Mouse (Mus musculus) limb, embryonic 14.5 days (tissue): Measurements from ENCODE around the gene Sesn1. TPM values are rescaled to one million over a fixed set of nuclear protein-coding genes. Genes with fewer than 3 reads are reported as not detected.
A peak's percentile ranks its signal among the peaks of the same experiment; 100 is the strongest.
"Not testable (repeated sequence)": the region's sequence is repeated elsewhere in the genome, so short reads cannot be mapped to it uniquely, and the experiment has no call there.

Experiments used
- ATAC-seq: fragments of 200-750 bp; cut with Nextera tagmentation; 2 replicates; pipeline ENCODE4 v1.8.0; 2017; ENCODE audit warnings: low read depth, moderate number of reproducible peaks, moderate TSS enrichment; ENCODE audit not compliant: low FRiP score
- DNase-seq: peaks from one replicate; pipeline ENCODE4 v3.0.0-alpha.2; 2015; ENCODE audit warnings: low spot score
- H3K27ac ChIP-seq: fragments of 300-500 bp; sonication (generic); replicated peaks from 2 replicates; pipeline ENCODE4 v1.5.1; 2014; ENCODE audit warnings: low read depth, mild to moderate bottlenecking, low read length, moderate library complexity, mixed read lengths
- H3K27me3 ChIP-seq: fragments of 300-500 bp; sonication (generic); 2 replicates; pipeline ENCODE4 v1.6.1; 2014; ENCODE audit warnings: low read length, mixed read lengths; ENCODE audit not compliant: control insufficient read depth, insufficient read depth
- H3K36me3 ChIP-seq: fragments of 300-500 bp; sonication (generic); 2 replicates; pipeline ENCODE4 v1.6.1; 2014; ENCODE audit warnings: mild to moderate bottlenecking, low read length, moderate library complexity, mixed read lengths; ENCODE audit not compliant: control insufficient read depth, insufficient read depth
- H3K4me1 ChIP-seq: fragments of 300-500 bp; sonication (generic); 2 replicates; pipeline ENCODE4 v1.6.1; 2014; ENCODE audit warnings: antibody characterized with exemption, low read length, mixed read lengths; ENCODE audit not compliant: control insufficient read depth, insufficient read depth
- H3K4me2 ChIP-seq: fragments of 300-500 bp; sonication (generic); replicated peaks from 2 replicates; pipeline ENCODE4 v1.6.1; 2014; ENCODE audit warnings: low read depth, mild to moderate bottlenecking, low read length, moderate library complexity; ENCODE audit not compliant: severe bottlenecking
- H3K4me3 ChIP-seq: fragments of 300-500 bp; sonication (generic); replicated peaks from 2 replicates; pipeline ENCODE4 v1.5.1; 2014; ENCODE audit warnings: low read length
- H3K9ac ChIP-seq: fragments of 300-500 bp; sonication (generic); 2 replicates; pipeline ENCODE4 v1.6.1; 2014; ENCODE audit warnings: mild to moderate bottlenecking, low read depth, low read length, moderate library complexity; ENCODE audit not compliant: severe bottlenecking
- H3K9me3 ChIP-seq: fragments of 300-500 bp; sonication (generic); 2 replicates; pipeline ENCODE4 v1.6.1; 2016; ENCODE audit warnings: low read length; ENCODE audit not compliant: control insufficient read depth
- POLR2A ChIP-seq: fragments of 200-500 bp; IDR thresholded peaks from 2 replicates; pipeline ENCODE4 v1.8.0; 2012; ENCODE audit warnings: inconsistent platforms, mild to moderate bottlenecking, moderate library complexity, borderline replicate concordance; ENCODE audit not compliant: insufficient read depth, insufficient read length; ENCODE audit errors: extremely low read depth
- WGBS: fragments of 180-500 bp; shearing (Covaris S2); extraction: QIAGEN DNeasy Blood & Tissue Kit; methylation state at CpG from one replicate; pipeline ENCODE4 v1.1.7; 2014; 5-methylcytosine and 5-hydroxymethylcytosine counted together
- polyA plus RNA-seq, 2 experiments: library from polyadenylated mRNA; depleted of rRNA in 1 of 2; stranded (reverse) in 1 of 2; unstranded in 1 of 2; fragments of >200 nt; fragmentation: Nextera tagmentation in 1 of 2; extraction: Ambion mirVana in 1 of 2; gene quantifications; 2 replicates each; pipeline versions ENCODE4 v1.2.1 to v1.2.3; 2012 to 2014

Sesn1 gene
- polyA plus RNA-seq, 2 experiments: 37.0 to 42.9 TPM

- WGBS: 63% methylated on average over 6 of the region's 6 CpGs
- Histone ChIP-seq H3K4me2 (no peak overlapping the region), H3K4me1 (peaks cover 14% of the 10 kb centered on the region), H3K27me3 (no peaks in the 10 kb centered on the region), H3K9ac (no peak overlapping the region), H3K4me3 (no peak overlapping the region), H3K27ac (no peak overlapping the region), H3K9me3 (no peaks in the 10 kb centered on the region), H3K36me3 (no peaks in the 10 kb centered on the region)
- ATAC-seq (no peak), DNase-seq (no peak)
- TF ChIP-seq POLR2A: no peak
Measured at GRCm38 (mm10) chr10:41933536-41933935, 123.8 kb downstream of the Sesn1 start.

- WGBS: 30% methylated on average over 21 of the region's 21 CpGs
- Histone ChIP-seq H3K27me3 (no peaks in the 10 kb centered on the region), H3K9me3 (no peaks in the 10 kb centered on the region), H3K4me1 (peaks cover 14% of the 10 kb centered on the region), H3K27ac (peak overlapping the region; percentile 21; the same call in 1 of the 2 replicates), H3K9ac (no peak overlapping the region), H3K4me2 (peak overlapping the region; percentile 36), H3K4me3 (no peak overlapping the region), H3K36me3 (no peaks in the 10 kb centered on the region)
- ATAC-seq: peak; percentile 62; the same call in 1 of the 2 replicates
- peak; percentile 61 for DNase-seq
- no peak for TF ChIP-seq POLR2A
Measured at GRCm38 (mm10) chr10:41934633-41935475, 125.1 kb downstream of the Sesn1 start.

- no peaks in the 10 kb centered on the region for H3K27me3 ChIP-seq
- no peak overlapping the region for H3K9ac ChIP-seq
- no peak overlapping the region for H3K4me3 ChIP-seq
- DNase-seq: no peak
- H3K36me3 ChIP-seq: no peaks in the 10 kb centered on the region
- H3K4me1 ChIP-seq: peaks cover 14% of the 10 kb centered on the region
- no peaks in the 10 kb centered on the region for H3K9me3 ChIP-seq
- TF ChIP-seq POLR2A: no peak
- no peak for ATAC-seq
- H3K27ac ChIP-seq: 0 out of 2 replicates have a peak overlapping the region, but pooled peaks have one; percentile 21
- no peak overlapping the region for H3K4me2 ChIP-seq
Measured at GRCm38 (mm10) chr10:41935476-41935829, 125.7 kb downstream of the Sesn1 start.

GRCm38 (mm10) chr10:41936100-41936499 lies 126.4 kb downstream of the Sesn1 start:
- no peak for DNase-seq
- Histone ChIP-seq H3K27ac (no peak overlapping the region), H3K4me2 (no peak overlapping the region), H3K36me3 (no peaks in the 10 kb centered on the region), H3K9ac (no peak overlapping the region), H3K4me3 (no peak overlapping the region), H3K27me3 (no peaks in the 10 kb centered on the region), H3K9me3 (no peaks in the 10 kb centered on the region), H3K4me1 (peaks cover 14% of the 10 kb centered on the region)
- ATAC-seq: no peak
- TF ChIP-seq POLR2A: no peak
- WGBS: 48% methylated on average over 4 of the region's 4 CpGs

- ATAC-seq (no peak), DNase-seq (no peak)
- H3K4me2 ChIP-seq: no peak overlapping the region
- H3K9ac ChIP-seq: no peak overlapping the region
- 69% methylated on average over 4 of the region's 4 CpGs for WGBS
- no peak overlapping the region for H3K27ac ChIP-seq
- peaks cover 14% of the 10 kb centered on the region for H3K4me1 ChIP-seq
- H3K9me3 ChIP-seq: no peaks in the 10 kb centered on the region
- H3K4me3 ChIP-seq: no peak overlapping the region
- H3K36me3 ChIP-seq: no peaks in the 10 kb centered on the region
- no peaks in the 10 kb centered on the region for H3K27me3 ChIP-seq
- no peak for TF ChIP-seq POLR2A
Measured at GRCm38 (mm10) chr10:41937176-41937575, 127.4 kb downstream of the Sesn1 start.

- H3K27me3 ChIP-seq: no peaks in the 10 kb centered on the region
- 76% methylated on average over 4 of the region's 4 CpGs for WGBS
- no peak for TF ChIP-seq POLR2A
Measured at GRCm38 (mm10) chr10:41939090-41939489, 129.4 kb downstream of the Sesn1 start.

GRCm38 (mm10) chr10:41952354-41952753 lies 142.6 kb downstream of the Sesn1 start:
- not testable (repeated sequence) for ATAC-seq

More at GRCm38 (mm10) chr10:41939090-41939489, 129.4 kb downstream of the Sesn1 start:
- Histone ChIP-seq H3K36me3 (no peaks in the 10 kb centered on the region), H3K9ac (no peak overlapping the region), H3K4me3 (no peak overlapping the region), H3K4me1 (peaks cover 13% of the 10 kb centered on the region), H3K4me2 (no peak overlapping the region), H3K9me3 (no peaks in the 10 kb centered on the region), H3K27ac (no peak overlapping the region)
- DNase-seq (no peak), ATAC-seq (no peak)

More at GRCm38 (mm10) chr10:41952354-41952753, 142.6 kb downstream of the Sesn1 start:
- H3K36me3 ChIP-seq, H3K27ac ChIP-seq, H3K4me1 ChIP-seq, H3K27me3 ChIP-seq, H3K9ac ChIP-seq, H3K4me3 ChIP-seq, DNase-seq, H3K9me3 ChIP-seq, H3K4me2 ChIP-seq: not testable (repeated sequence)
- WGBS: over 99% methylated on average over 5 of the region's 10 CpGs
